Mouse (Mus musculus) gonadal fat pad, adult 2 months (tissue): Measurements from ENCODE around the gene Sdk2. TPM values are rescaled to one million over a fixed set of nuclear protein-coding genes. Genes with fewer than 3 reads are reported as not detected.

Experiments used
- DNase-seq: peaks from one replicate; pipeline ENCODE4 v3.0.0-alpha.2; 2012; ENCODE audit warnings: low read depth
- polyA plus RNA-seq: library from polyadenylated mRNA; depleted of rRNA; stranded (reverse); fragments of >200 nt; gene quantifications from 2 replicates; pipeline ENCODE4 v1.2.3, GENCODE M21; 2012

The Sdk2 gene
- polyA plus RNA-seq, 1 experiment = 8.0 TPM

- DNase-seq = no peak
Measured at GRCm38 (mm10) chr11:114046927-114047326, 19.9 kb downstream of the Sdk2 start.

- DNase-seq = no peak
Measured at GRCm38 (mm10) chr11:114044373-114044772, 22.5 kb downstream of the Sdk2 start.

- no peak for DNase-seq
Measured at GRCm38 (mm10) chr11:114043530-114043929, 23.3 kb downstream of the Sdk2 start.

- DNase-seq = no peak
Measured at GRCm38 (mm10) chr11:114040391-114041035, 26.3 kb downstream of the Sdk2 start.

GRCm38 (mm10) chr11:114038036-114038435 lies 28.8 kb downstream of the Sdk2 start:
- DNase-seq = no peak

- DNase-seq = no peak
Measured at GRCm38 (mm10) chr11:114031491-114031890, 35.4 kb downstream of the Sdk2 start.

GRCm38 (mm10) chr11:114030214-114030613 lies 36.6 kb downstream of the Sdk2 start:
- no peak for DNase-seq

- DNase-seq = no peak
Measured at GRCm38 (mm10) chr11:114028512-114028911, 38.3 kb downstream of the Sdk2 start.

- DNase-seq = no peak
Measured at GRCm38 (mm10) chr11:114028021-114028420, 38.8 kb downstream of the Sdk2 start.

- no peak for DNase-seq
Measured at GRCm38 (mm10) chr11:114025056-114025455, 41.8 kb downstream of the Sdk2 start.

GRCm38 (mm10) chr11:114023965-114024364 lies 42.9 kb downstream of the Sdk2 start:
- DNase-seq = no peak

GRCm38 (mm10) chr11:114022166-114022565 lies 44.7 kb downstream of the Sdk2 start:
- no peak for DNase-seq

- no peak for DNase-seq
Measured at GRCm38 (mm10) chr11:114019087-114019486, 47.8 kb downstream of the Sdk2 start.

GRCm38 (mm10) chr11:114016889-114017392 lies 49.9 kb downstream of the Sdk2 start:
- DNase-seq = no peak

- DNase-seq = no peak
Measured at GRCm38 (mm10) chr11:114016108-114016888, 50.5 kb downstream of the Sdk2 start.

- no peak for DNase-seq
Measured at GRCm38 (mm10) chr11:114011523-114011922, 55.3 kb downstream of the Sdk2 start.

GRCm38 (mm10) chr11:114005879-114006278 lies 61.0 kb downstream of the Sdk2 start:
- no peak for DNase-seq

GRCm38 (mm10) chr11:114004651-114005050 lies 62.2 kb downstream of the Sdk2 start:
- no peak for DNase-seq

- DNase-seq = no peak
Measured at GRCm38 (mm10) chr11:114003195-114003594, 63.7 kb downstream of the Sdk2 start.

GRCm38 (mm10) chr11:114000051-114000450 lies 66.8 kb downstream of the Sdk2 start:
- DNase-seq = no peak

GRCm38 (mm10) chr11:113998702-113999101 lies 68.1 kb downstream of the Sdk2 start:
- DNase-seq = no peak

- DNase-seq = no peak
Measured at GRCm38 (mm10) chr11:113993921-113994320, 72.9 kb downstream of the Sdk2 start.

- no peak for DNase-seq
Measured at GRCm38 (mm10) chr11:113992894-113993293, 74.0 kb downstream of the Sdk2 start.
